Mouse (Mus musculus) T-helper 17 cell (primary cell): ENCODE measurements around the gene Endod1.

Experiments
- in situ Hi-C, 2 experiments: fragments of 300-600 bp; cut with MboI, MseI; formaldehyde crosslinking; loops; 1 replicate in 1 of 2; 2 replicates in 1 of 2; pipeline ENCODE4 v1.15.1; 2025; ENCODE audit warnings: high pct_unique_total_duplicates in 2 of 2

Gene Endod1

DNA sequence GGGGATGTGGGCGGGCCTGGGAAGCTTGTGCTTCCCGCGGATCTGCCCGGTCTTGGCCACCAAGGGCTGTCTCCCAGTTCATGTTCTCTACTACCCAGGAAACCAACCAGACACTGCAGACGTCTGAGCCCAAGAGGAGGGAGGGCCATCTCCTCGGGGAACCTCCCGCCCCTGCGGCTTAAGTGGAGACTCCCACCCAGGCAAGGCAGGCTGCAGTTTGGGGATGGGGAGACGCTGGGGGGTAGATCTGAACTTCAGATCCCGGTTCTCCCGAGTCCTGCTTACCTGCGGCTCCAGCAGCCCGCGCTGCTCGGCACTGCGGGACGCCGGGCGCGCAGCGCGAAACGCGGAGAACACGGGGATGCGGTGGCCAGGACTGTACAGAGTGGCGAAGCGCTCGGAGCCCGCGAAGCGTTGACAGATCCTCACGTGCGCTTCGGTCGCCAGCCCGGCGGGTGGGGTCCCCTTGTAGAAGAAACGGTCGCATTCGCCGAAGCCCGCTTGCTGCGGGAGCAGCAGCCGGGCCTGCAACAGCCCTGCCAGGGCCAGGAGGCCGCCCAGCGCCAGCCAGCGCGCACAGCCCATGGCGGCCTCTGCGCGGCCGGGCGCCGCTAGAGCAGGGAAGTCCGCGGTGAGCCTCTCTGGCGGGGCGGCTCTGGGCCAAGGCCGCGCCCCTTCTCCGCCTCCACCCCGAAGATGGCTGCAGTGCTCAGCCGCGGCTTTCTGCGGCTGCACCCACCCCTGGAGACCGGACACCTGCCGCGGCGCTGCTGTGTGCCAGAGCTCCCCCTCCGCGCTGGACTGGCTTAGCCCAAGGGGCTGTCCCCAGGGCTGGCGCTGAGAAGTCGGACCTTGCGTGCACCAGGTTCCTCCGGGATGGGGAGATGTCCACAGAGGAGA lies 671 bp downstream of the Endod1 start:
- in situ Hi-C loops, result no loop called here

DNA sequence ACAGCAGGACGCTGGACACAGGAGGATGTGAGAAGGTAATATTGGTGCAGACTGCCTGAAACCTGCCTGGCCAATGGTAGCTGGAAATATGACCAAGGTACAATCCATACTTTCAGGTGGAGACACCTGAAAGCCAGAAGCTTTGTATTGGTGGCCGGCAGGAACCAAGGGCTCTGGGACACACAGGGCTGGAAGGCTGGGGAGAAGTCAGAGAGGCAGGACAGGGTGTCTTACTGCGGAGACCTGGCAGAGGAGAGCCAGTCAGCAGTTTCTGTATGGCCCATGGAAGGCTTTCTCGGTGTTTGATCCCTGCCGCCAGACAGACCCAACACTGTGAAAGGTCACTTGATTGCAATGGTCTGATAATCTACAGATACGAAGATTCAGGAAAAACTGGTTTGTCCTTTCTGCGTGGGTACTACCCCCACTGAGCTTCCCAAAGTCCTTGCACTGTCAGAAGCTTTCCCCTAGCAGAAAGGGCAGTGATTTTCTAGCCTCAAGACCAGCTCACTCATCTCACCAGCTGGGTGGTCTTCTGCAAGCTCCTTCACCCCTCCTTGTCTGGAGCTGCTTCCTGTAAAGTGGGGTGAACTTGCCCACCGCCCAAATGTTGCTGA lies 1.4 kb downstream of the Endod1 start:
- in situ Hi-C loops, result no loop called here

DNA sequence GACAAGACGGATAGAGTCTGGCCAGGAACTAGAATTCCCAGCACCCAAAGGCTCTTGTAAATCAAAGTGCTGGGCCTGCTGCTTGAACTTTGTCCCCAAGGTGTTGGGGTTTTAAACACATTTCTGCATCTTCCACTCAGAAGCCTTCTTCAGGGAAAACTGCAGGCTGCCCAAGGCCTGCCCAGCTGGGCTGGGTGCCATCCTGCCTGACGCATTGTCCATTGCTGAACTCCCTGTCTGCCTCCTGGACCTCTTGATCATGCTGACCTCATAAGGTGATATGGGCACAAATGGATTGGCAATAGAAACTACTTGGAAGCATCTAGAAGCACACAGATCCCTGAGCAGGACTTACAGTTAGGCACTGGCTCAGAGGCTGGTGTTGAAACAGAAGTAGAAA lies 3.2 kb downstream of the Endod1 start:
- in situ Hi-C loops, result no loop called here

DNA sequence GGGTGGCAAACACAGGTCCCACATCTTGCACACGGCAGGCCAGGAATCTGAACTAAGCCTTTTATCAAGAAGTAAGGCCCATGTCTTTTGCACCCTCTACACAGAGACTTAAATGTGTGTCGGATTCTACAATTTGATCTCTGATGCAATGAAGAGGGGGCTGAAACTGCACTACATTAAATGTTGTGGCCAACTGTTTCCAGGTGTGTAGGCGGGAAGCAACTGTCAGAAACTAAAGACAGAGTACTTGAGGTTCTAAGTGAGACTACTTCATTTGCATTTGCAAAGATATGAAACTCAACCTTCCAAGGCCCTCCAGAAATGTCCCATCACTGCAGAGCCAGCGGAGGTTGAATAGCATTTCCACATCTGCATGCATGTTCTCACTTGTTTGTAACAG lies 5.2 kb downstream of the Endod1 start:
- in situ Hi-C loops, result no loop called here

DNA sequence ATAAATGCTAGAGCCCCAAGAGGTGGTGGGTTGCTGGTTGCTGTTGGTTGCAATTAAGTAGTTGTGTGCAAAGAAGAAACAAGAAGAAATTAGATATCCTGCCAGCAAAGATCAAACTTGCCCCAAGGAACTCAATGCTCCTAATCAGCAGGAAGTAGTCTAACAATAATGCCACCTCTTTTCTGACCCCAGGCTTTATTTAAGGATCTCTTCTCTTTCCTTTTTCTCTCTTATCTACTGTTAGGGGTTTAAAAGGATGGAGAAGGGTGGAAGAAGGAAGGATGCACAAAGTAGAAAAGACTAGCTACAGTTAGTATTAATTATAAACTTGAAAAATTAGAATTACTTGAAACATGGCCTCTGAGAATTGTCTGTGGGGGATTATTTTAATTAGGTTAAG lies 8.9 kb downstream of the Endod1 start:
- in situ Hi-C loops, result no loop called here

DNA sequence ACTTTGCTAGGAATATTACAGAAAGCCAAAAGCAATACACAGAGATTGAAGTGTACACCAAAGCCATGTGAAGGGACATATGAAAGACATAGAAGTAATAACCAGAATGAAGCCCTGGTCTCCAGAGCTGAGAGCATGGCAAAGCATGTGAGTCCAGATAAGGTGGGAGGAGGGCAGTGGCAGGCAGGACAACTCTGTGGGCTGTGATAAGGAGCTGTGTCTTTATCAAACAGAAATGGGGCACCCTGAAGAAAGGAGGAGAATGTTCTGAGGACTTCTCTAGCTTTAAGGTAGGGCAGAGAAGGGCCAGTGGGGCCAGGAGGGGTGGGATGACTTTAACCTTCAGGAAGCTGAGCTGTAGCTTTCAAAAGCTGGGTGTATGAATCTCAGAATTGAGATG lies 12.0 kb downstream of the Endod1 start:
- in situ Hi-C loops, result loop anchor here in 1 of 2 experiments (5.0 kb wide), 1 partner anchor 1127 kb away; no protein-coding TSS in a partner anchor

DNA sequence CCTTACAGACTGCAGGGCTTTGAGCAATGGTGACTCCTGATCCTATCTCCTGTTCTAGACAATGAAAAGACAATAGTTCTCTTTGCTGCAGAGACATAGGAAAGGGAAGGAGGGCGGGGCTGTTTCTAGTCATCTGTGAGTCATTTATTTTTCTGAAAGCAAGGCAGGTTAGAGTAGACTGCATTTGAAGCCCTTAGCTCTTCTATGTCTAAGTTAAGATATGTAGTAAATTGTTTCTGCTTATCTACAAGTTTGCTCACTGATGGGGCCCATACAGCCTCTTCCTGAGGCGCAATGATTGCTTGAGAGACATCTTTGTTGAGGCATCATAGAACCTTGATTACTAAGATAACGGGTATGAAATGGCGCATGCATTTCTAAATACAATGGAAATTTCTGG lies 13.5 kb downstream of the Endod1 start:
- in situ Hi-C loops, result loop anchor here in 1 of 2 experiments (5.0 kb wide), 1 partner anchor 1126 kb away; no protein-coding TSS in a partner anchor

DNA sequence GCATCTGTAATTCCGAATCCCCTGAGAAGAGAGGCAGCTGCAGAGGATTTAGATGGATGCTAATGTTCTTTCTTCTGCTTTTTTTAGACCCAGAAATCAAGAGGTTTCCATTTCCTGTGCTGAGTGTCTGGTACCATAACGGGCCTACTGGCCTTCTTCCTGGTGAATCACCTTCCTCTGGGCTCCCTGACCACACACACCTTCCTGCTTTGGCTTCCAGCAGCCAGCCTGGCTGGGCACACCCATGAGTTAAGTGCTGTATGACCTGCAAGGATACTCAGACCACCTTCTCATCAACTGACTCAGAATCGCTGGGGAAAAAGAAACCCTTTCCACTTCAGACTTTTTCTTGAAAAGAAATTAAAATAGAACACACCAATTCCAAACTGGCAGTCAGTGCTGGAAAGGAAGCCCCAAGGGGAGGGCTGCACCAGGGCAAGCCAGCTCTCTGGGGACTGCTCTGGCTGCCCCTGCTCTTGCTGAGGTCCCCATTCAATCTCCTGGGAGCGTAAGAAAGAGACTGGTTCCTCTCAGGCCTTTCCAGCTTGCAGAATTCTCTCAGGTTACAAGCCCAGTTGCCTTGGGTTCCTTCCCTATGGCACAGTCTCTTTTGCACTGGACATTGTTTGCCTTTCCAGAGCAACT lies 15.7 kb downstream of the Endod1 start:
- in situ Hi-C loops, result loop anchor here in 1 of 2 experiments (5.0 kb wide), 1 partner anchor 1123 kb away; no protein-coding TSS in a partner anchor

DNA sequence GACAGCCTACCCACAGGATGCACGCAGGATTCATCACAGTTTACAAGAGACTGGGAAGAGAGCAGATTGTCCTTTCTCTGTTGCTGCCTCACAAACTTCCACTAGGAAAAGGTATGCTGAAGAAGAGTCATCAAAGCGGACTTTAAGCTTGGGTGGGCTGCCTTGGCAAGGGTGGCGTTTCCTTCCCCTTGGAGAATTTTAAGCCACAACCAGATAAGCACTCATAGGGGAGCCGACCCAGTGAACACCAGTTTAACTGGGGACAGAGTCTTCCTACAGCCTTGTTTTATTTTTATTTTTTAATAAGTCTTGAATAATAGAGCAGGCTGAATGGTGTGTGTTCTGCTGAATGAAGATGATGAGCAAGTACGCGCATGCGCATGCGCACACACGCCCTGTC lies 16.6 kb downstream of the Endod1 start:
- in situ Hi-C loops, result loop anchor here in 1 of 2 experiments (5.0 kb wide), 1 partner anchor 1122 kb away; no protein-coding TSS in a partner anchor

DNA sequence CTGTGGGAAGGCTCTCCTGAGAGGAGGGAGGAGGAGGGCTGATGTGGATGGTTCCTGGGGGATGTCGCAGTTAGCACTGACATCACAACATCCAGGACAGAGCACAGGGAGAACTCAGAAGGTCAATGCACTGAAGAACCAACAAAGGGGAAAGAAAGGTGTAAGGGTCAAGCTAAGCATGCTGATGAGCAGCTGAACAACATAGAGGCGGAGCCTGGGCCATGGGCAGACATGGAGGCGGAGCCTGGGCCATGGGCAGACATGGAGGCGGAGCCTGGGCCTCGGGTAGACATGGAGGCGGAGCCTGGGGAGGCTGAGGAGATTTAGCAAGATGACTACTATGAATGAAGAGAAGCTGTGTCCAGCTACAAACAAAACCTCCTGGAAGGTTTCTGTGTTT lies 17.8 kb downstream of the Endod1 start:
- in situ Hi-C loops, result no loop called here

DNA sequence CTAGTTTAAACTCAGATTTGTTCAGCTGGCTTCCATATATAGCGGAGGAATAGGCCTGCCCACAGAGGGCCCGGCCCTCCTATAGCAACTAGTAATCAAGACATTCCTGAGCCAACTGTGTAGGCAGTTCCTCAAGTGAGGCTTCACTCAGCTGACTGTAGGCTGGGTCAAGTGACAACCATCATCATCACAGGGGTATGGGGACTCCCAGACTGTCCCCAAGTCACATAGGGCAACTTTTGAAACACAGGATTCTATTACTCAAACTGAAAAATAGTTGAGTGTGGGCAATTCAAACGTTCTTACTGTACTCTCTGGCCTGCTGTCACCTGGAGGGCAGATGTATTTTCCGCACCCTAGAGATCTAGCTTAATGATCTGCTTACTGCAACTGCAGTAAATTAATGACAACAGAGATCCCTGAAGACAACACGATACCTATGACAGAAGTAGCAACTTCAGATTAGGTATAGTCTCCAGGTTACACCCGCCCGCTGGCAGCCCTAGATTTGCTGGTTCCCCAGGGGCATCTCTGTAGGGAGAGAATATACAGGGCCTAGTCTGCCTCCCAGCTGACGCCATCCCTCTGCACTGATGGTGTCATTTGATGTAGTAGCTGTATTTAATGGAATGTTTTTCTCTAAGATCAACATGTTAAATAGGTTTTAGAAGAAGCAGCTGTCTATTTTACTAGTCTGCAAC lies 19.1 kb downstream of the Endod1 start:
- in situ Hi-C loops, result no loop called here

DNA sequence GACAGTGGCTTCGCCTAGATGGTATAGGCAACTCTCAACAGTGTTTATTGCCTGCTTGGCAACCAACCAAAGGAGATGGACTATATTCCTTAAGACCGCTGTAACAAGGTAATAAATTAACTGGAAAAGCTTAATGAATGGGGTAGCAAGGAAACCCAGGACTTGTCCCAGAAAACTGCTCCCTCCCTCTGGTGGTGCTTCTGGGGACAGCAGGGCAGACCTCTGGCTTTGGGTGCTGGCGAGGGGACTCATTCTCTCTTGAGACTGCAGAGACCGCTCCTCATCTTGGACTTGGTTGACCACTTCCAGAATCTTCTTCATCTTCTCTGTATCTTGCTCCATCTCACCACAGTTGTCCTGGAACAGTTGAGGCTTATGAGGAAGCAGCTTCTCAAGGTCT lies 24.3 kb downstream of the Endod1 start:
- in situ Hi-C loops, result no loop called here

DNA sequence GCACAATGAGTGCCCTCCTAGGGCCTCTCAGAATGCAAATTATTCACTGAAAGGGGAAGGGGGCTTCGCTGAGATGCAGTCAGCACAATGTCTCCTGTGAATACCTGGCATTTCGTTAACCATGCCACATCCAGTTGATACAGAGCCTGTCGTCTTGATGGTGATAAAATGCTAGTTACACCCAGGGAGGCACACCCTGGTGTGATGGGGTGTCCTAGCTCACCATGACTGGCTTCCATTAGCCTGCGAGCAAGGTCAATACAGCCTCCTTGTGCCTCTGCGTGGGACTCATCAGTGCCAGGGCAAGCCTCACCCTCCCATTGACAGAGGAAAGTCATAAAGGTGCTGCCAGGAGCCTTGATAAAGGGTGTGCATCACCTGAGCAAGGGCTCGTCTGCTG lies 26.5 kb downstream of the Endod1 start:
- in situ Hi-C loops, result no loop called here

DNA sequence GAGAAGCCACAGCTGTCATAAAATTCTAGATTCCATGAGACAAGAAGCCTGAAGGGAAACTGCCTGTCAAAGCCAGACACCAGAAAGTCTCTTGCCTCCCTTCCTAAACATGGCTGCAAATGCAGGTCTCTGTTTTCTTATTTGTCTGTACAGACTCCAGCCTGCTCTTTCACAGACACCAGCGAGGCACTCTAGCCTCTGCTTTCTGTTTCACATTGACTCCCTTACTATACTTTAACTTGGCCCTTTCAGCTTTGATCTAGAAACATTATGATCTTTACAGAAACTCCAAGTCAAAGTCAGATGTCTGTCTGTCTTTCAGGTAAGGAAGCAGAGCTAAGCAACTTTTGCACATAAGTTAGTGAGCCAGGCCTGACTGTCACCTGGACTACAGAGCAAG lies 29.0 kb downstream of the Endod1 start:
- in situ Hi-C loops, result no loop called here

DNA sequence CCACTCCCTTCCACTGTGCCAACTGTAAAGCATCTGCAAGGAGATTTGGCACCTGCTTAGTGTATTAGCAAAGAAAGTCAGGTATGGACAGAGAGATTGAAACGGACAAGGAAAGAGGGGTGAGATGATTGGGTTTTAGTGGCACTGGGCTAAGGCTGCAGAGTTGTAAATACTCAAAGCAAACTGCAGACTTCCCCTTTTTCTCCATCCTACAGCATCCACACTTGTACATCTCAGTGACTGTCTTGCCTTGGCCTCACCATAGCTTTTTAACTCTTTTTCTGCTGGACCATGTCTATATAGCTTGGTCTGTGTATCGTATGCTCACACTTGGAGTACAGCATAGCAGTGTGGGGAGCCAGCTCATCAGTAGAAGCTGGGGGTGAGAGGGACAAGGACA lies 30.5 kb downstream of the Endod1 start:
- in situ Hi-C loops, result no loop called here

DNA sequence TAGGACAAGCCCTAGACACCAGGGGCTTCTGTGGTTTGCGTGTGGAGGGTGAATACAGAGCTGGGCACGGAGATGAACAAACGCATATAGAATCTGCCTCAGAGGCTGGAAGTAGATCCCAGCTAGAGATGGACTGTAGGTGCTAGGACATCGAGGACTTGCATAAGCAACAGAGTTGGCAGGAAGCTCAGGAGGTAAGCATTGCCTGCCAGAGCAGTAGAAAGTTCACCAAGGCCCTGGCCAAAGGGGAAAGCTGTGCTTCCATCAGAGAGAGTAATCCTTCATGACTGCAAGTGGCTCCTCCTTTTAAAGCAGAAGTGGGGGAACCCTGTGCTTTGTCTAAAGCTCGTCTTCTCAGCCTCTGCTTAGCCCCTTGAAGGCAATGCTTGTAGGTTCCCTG lies 31.9 kb downstream of the Endod1 start:
- in situ Hi-C loops, result loop anchor here (5.0 to 25.0 kb wide), 4 partner anchors 103 to 1112 kb away; partner anchors contain the start of genes Ccdc82 (in 1 of the 2) and Jrkl (in 1 of the 2)

DNA sequence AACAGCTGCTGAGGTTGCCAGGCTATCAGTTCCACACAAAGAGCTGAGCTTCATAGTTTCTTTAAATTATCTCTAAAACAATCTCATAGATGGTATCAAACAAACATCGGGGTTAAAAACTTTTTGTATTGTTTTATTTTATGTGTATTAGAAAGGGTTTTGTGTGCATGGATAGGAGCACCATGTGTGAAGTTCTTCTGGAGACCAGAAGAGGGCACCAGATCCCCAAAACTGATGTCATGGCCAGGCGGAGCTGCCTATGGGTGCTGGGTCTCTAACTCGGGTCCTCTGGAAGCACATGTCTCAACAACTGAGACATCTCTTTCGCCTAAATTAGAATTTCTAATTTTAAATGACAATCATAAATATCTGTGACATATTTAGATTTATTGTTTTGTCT lies 32.9 kb downstream of the Endod1 start:
- in situ Hi-C loops, result loop anchor here (5.0 to 25.0 kb wide), 4 partner anchors 104 to 1111 kb away; partner anchors contain the start of genes Ccdc82 (in 1 of the 2) and Jrkl (in 1 of the 2)

DNA sequence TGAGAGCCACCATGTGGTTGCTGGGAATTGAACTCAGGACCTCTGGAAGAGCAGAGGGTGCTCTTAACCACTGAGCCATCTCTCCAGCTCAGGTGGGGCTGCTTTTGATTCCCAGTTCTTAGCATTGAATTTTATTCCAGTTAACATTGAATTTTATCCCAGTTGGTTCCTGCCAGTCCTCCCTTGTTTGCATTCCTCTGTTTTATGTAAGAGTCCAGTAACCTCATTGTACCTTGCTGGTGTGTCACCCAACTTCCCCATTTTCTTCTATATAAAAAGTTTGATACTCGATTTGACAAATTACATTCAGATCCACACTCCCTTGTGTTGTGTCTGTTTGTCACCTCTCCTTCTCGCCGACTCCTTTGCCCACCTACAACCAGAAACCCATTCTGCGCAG lies 35.4 kb downstream of the Endod1 start:
- in situ Hi-C loops, result loop anchor here (5.0 to 25.0 kb wide), 4 partner anchors 106 to 1109 kb away; partner anchors contain the start of genes Ccdc82 (in 1 of the 2) and Jrkl (in 1 of the 2)

DNA sequence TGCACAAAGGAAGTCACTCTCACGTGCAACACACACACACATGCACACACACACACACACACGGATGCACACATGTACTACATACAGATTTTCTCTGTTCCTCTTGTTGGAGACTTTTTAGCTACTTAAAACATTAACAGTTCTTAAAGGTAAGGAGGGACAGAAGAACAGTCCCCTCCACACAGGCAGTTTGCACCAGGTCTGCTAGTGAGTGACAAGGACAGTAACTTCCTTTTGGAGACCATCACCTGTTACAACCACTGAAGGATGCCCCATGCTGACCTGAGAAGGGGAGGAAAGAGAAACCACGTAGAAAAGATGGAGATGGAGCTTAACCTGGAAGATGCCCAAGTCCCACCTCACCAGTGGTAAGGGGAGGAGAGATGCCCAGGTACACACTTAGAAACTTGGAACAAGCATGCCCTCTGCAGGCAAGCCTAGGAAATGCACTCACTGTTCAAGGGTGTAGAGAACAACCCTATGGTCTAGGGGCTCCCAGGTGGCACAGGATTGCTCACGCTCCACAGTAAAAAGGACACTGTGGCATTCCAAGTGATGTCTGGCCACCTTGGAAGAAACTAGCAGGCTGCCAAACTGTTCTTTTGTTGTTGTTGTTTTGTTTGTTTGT lies 39.2 kb downstream of the Endod1 start:
- in situ Hi-C loops, result loop anchor here in 1 of 2 experiments (25.0 kb wide), 1 partner anchor 1105 kb away; the partner anchor contains the start of genes Ccdc82 and Jrkl

DNA sequence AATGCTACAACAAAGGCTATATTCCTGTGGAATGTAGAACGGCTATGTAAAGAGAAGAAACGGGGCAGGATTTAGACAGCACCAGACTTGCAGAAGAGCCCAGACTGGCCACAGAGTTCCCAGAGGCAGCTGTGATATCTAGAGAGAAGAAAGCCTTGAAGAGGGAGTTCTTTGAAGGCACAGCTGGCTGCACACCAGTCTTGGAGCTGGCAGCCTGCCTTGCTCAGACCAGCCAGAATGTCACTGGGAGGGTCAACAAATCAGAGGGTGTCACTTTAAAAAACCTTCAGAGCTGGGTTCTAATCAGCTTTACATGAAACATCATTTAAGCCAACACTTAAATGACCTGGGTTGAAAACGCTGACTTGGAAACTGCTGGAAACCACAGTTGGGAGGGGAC lies 42.6 kb downstream of the Endod1 start:
- in situ Hi-C loops, result loop anchor here in 1 of 2 experiments (25.0 kb wide), 1 partner anchor 1101 kb away; the partner anchor contains the start of genes Ccdc82 and Jrkl
